Mouse (Mus musculus) midbrain, embryonic 11.5 days (tissue): ENCODE measurements around the gene Pdk1. TPM values are rescaled to one million over a fixed set of nuclear protein-coding genes. Genes with fewer than 3 reads are reported as not detected.
"Not testable (repeated sequence)": the region's sequence is repeated elsewhere in the genome, so short reads cannot be mapped to it uniquely, and the experiment has no call there.

ENCODE experiments used
- ATAC-seq: fragments of 200-750 bp; cut with Nextera tagmentation; 2 replicates; pipeline ENCODE4 v1.8.0; 2017; ENCODE audit warnings: moderate TSS enrichment, moderate library complexity; ENCODE audit not compliant: low FRiP score
- DNase-seq: peaks from one replicate; pipeline ENCODE4 v3.0.0; 2015; ENCODE audit warnings: low spot score; ENCODE audit errors: missing footprints
- H3K27ac ChIP-seq: fragments of 300-500 bp; sonication (generic); 2 replicates; pipeline ENCODE4 v1.5.1; 2014; ENCODE audit warnings: low read depth, low read length
- H3K27me3 ChIP-seq: fragments of 300-500 bp; sonication (generic); 2 replicates; pipeline ENCODE4 v1.6.1; 2014; ENCODE audit warnings: mild to moderate bottlenecking, low read length, moderate library complexity, mixed read lengths; ENCODE audit not compliant: control insufficient read depth, insufficient read depth
- H3K36me3 ChIP-seq: fragments of 300-500 bp; sonication (generic); 2 replicates; pipeline ENCODE4 v1.6.1; 2014; ENCODE audit warnings: mild to moderate bottlenecking, low read length, moderate library complexity, mixed read lengths; ENCODE audit not compliant: control insufficient read depth, insufficient read depth
- H3K4me1 ChIP-seq: fragments of 300-500 bp; sonication (generic); 2 replicates; pipeline ENCODE4 v1.6.1; 2014; ENCODE audit warnings: low read length; ENCODE audit not compliant: control insufficient read depth, insufficient read depth
- H3K4me2 ChIP-seq: fragments of 300-500 bp; sonication (generic); 2 replicates; pipeline ENCODE4 v1.6.1; 2014; ENCODE audit warnings: mild to moderate bottlenecking, moderate library complexity
- H3K4me3 ChIP-seq: fragments of 300-500 bp; sonication (generic); 2 replicates; pipeline ENCODE4 v1.5.1; 2014; ENCODE audit warnings: low read depth, low read length
- H3K9ac ChIP-seq: fragments of 300-500 bp; sonication (generic); 2 replicates; pipeline ENCODE4 v1.6.1; 2014; ENCODE audit warnings: low read length
- H3K9me3 ChIP-seq: fragments of 300-500 bp; sonication (generic); 2 replicates; pipeline ENCODE4 v1.6.1; 2016; ENCODE audit warnings: low read length; ENCODE audit not compliant: control insufficient read depth
- WGBS: fragments of 180-500 bp; shearing (Covaris S2); extraction: QIAGEN DNeasy Blood & Tissue Kit; methylation state at CpG from one replicate; pipeline ENCODE4 v1.1.7; 2014; 5-methylcytosine and 5-hydroxymethylcytosine counted together
- polyA plus RNA-seq: library from polyadenylated mRNA; unstranded; fragments of >200 nt; fragmentation: Nextera tagmentation; extraction: Ambion mirVana; gene quantifications from 2 replicates; pipeline ENCODE4 v1.2.1, GENCODE M21; 2014

Pdk1 gene
- polyA plus RNA-seq, 1 experiment from 2014 or later: 31.4 TPM

DNA sequence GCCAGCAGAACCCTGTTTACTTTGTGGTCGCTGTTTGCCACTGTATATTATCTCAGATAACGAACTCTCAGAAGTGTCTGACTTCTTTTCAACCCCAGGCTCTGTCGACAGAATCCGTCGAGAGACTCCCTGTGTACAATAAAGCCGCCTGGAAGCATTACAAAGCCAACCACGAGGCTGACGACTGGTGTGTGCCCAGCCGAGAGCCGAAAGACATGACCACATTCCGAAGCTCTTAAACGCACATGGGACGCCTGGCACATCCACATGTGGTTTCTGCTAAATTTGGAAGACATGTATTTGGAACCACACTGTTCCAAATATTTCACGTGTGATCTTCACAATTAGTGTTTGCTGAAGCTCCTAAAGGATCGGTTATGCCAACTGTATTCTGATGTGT lies 26.9 kb downstream of the Pdk1 start:
- no peak overlapping the region for H3K4me3 ChIP-seq
- DNase-seq: no peak
- H3K27me3 ChIP-seq: no peaks in the 10 kb centered on the region
- H3K4me2 ChIP-seq: no peak overlapping the region
- peaks cover 5% of the 10 kb centered on the region; the same call in 1 of the 2 replicates for H3K4me1 ChIP-seq
- H3K36me3 ChIP-seq: no peaks in the 10 kb centered on the region
- ATAC-seq: no peak
- WGBS: 90% methylated on average over 15 of the region's 15 CpGs
- no peak overlapping the region for H3K27ac ChIP-seq
- no peaks in the 10 kb centered on the region for H3K9me3 ChIP-seq
- no peak overlapping the region for H3K9ac ChIP-seq

DNA sequence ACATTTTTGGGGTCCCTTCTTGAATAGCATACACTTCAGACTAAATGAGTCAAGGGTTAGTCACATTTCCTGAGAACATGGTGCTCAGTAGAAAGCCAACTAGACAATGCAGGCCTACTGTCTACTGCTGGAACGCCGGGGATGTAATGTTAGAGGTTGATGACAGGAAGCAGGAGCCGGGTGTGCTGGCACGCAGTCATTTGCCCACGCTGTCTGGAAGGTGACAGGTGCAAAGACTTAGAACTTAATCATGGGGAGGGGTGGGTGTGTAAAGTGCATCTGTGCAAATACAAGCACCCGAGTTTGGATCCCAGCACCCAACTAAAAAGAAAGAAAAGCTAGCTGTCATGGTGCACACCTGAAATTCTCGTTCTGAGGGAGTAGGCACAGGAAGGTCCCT lies 32.1 kb downstream of the Pdk1 start:
- DNase-seq: no peak
- WGBS: 94% methylated on average over 7 of the region's 7 CpGs
- H3K9me3 ChIP-seq: no peaks in the 10 kb centered on the region
- H3K9ac ChIP-seq: no peak overlapping the region
- H3K4me2 ChIP-seq: no peak overlapping the region
- no peaks in the 10 kb centered on the region for H3K4me1 ChIP-seq
- no peak for ATAC-seq
- H3K27me3 ChIP-seq: no peaks in the 10 kb centered on the region
- no peak overlapping the region for H3K4me3 ChIP-seq
- H3K27ac ChIP-seq: no peak overlapping the region
- no peaks in the 10 kb centered on the region for H3K36me3 ChIP-seq

DNA sequence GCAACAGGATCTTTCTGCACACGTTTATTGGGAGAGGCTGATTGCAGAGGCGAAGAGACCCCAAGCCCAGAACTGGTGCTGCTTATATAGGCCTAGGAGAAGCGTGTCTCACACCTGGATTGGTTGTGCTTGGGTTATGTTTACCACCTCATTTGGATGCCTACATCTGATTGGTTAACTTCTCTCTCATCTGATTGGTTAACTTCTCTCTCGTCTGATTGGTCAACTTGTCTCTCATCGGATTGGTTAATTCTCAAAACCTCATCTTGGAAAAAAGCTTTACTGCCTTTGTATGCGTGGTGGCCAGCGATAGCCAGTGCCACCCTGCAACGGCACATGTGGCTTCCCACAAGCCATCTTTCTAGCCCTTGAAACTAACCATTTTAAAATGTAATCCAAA lies 33.3 kb downstream of the Pdk1 start:
- not testable (repeated sequence) for H3K27me3 ChIP-seq, H3K9me3 ChIP-seq, H3K27ac ChIP-seq, H3K9ac ChIP-seq, H3K4me3 ChIP-seq, H3K36me3 ChIP-seq, H3K4me1 ChIP-seq, ATAC-seq, H3K4me2 ChIP-seq, DNase-seq
- WGBS: 92% methylated on average over 8 of the region's 8 CpGs

GRCm38 (mm10) chr2:71913911-71914310 lies 40.9 kb downstream of the Pdk1 start:
- Histone ChIP-seq H3K9me3 (no peaks in the 10 kb centered on the region), H3K4me1 (no peaks in the 10 kb centered on the region), H3K27ac (no peak overlapping the region), H3K36me3 (no peaks in the 10 kb centered on the region), H3K9ac (no peak overlapping the region), H3K4me3 (no peak overlapping the region), H3K27me3 (no peaks in the 10 kb centered on the region), H3K4me2 (no peak overlapping the region)
- 83% methylated on average over 10 of the region's 10 CpGs for WGBS
- ATAC-seq (no peak), DNase-seq (no peak)

GRCm38 (mm10) chr2:71919227-71919647 lies 46.2 kb downstream of the Pdk1 start:
- Histone ChIP-seq H3K9ac (no peak overlapping the region), H3K27me3 (no peaks in the 10 kb centered on the region), H3K4me1 (no peaks in the 10 kb centered on the region), H3K27ac (no peak overlapping the region), H3K4me2 (no peak overlapping the region), H3K36me3 (no peaks in the 10 kb centered on the region), H3K4me3 (no peak overlapping the region), H3K9me3 (no peaks in the 10 kb centered on the region)
- no peak for ATAC-seq
- WGBS: 90% methylated on average over 11 of the region's 11 CpGs
- no peak for DNase-seq

GRCm38 (mm10) chr2:71924931-71925330 lies 51.9 kb downstream of the Pdk1 start:
- not testable (repeated sequence) for DNase-seq, H3K27ac ChIP-seq, H3K9me3 ChIP-seq, H3K4me2 ChIP-seq, H3K4me1 ChIP-seq, H3K4me3 ChIP-seq, H3K9ac ChIP-seq, ATAC-seq, H3K36me3 ChIP-seq, H3K27me3 ChIP-seq
- 95% methylated on average over 2 of the region's 2 CpGs for WGBS

DNA sequence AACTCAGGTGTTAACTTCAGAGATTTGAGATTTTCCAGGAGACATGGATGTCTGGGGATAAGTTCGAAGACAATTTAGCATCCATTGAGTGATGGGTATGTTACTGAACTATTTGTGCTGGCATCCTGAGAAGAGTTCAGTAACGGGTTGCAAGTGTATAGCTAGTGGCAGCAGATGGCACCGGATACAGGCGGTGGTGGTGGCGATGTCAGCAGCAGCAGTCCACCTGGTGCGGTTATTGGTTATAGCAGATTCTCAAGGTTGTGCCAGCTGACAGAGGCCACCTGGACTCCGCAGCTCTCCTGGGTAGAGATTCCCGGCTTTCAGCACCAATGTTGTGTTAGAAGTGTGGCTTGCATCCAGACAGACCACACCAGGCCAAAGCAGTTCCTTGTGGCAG lies 61.0 kb downstream of the Pdk1 start:
- Histone ChIP-seq H3K36me3 (no peaks in the 10 kb centered on the region), H3K9me3 (no peaks in the 10 kb centered on the region), H3K27ac (no peak overlapping the region), H3K9ac (no peak overlapping the region), H3K27me3 (no peaks in the 10 kb centered on the region), H3K4me2 (no peak overlapping the region), H3K4me1 (no peaks in the 10 kb centered on the region), H3K4me3 (no peak overlapping the region)
- ATAC-seq (no peak), DNase-seq (no peak)
- WGBS: 93% methylated on average over 8 of the region's 8 CpGs

DNA sequence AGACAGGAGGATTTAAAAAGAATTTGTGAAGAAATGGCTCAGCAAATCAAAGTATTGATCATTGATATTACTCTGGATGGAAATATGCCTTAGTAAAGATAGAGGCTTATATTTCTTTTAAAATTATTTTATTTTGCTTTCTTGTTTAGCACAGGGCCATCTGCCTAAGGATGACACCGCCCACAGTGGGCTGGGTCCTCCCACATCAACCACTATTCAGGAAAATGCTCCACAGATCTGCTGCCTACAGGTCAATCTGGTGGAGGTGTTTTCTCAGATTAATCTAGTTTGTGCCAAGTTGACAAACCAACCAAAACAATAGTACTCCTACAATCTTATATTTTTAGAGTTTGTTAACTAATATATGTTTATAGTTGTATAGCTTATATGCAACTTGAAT lies 63.7 kb downstream of the Pdk1 start:
- H3K36me3 ChIP-seq: no peaks in the 10 kb centered on the region
- no peak overlapping the region for H3K4me2 ChIP-seq
- 88% methylated on average over 1 of the region's 1 CpGs for WGBS

GRCm38 (mm10) chr2:71937649-71938308 lies 64.8 kb downstream of the Pdk1 start:
- ATAC-seq (no peak), DNase-seq (peak; percentile 79)
- Histone ChIP-seq H3K9ac (no peak overlapping the region), H3K9me3 (no peaks in the 10 kb centered on the region; the same call in 1 of the 2 replicates), H3K4me3 (no peak overlapping the region), H3K4me1 (no peaks in the 10 kb centered on the region), H3K4me2 (no peak overlapping the region), H3K27me3 (no peaks in the 10 kb centered on the region), H3K36me3 (no peaks in the 10 kb centered on the region), H3K27ac (no peak overlapping the region)
- WGBS: 77% methylated on average over 3 of the region's 3 CpGs

More for the DNA sequence above, 63.7 kb downstream of the Pdk1 start:
- no peak overlapping the region for H3K27ac ChIP-seq
- H3K27me3 ChIP-seq: no peaks in the 10 kb centered on the region
- no peak for ATAC-seq
- no peak overlapping the region for H3K4me3 ChIP-seq
- peak; percentile 44 for DNase-seq
- H3K9ac ChIP-seq: no peak overlapping the region
- no peaks in the 10 kb centered on the region; the same call in 1 of the 2 replicates for H3K9me3 ChIP-seq
- H3K4me1 ChIP-seq: no peaks in the 10 kb centered on the region
